Mouse (Mus musculus) spleen, adult 18-20 months (tissue): ENCODE results near the gene Dpm2.
A peak's percentile ranks its signal among the peaks of the same experiment; 100 is the strongest.

ENCODE experiments used
- DNase-seq, 2 experiments: peaks; one replicate each; pipeline ENCODE4 v3.0.0; 2022; ENCODE audit warnings: mixed read lengths in 2 of 2

Dpm2 gene

GRCm38 (mm10) chr2:32547380-32547779 lies 23.3 kb upstream of the Dpm2 start:
- no peak for DNase-seq

GRCm38 (mm10) chr2:32547964-32548739 lies 22.5 kb upstream of the Dpm2 start:
- no peak for DNase-seq

- DNase-seq, result no peak
These were observed 21.5 kb upstream of the Dpm2 start for GRCm38 (mm10) chr2:32549171-32549570.

- DNase-seq, result no peak
These were observed 20.9 kb upstream of the Dpm2 start for GRCm38 (mm10) chr2:32549764-32550163.

- no peak for DNase-seq
These were observed 19.4 kb upstream of the Dpm2 start for GRCm38 (mm10) chr2:32551236-32551635.

- DNase-seq, result no peak
These were observed 17.0 kb upstream of the Dpm2 start for GRCm38 (mm10) chr2:32553592-32554148.

GRCm38 (mm10) chr2:32555484-32555883 lies 15.2 kb upstream of the Dpm2 start:
- no peak for DNase-seq

GRCm38 (mm10) chr2:32556019-32556418 lies 14.6 kb upstream of the Dpm2 start:
- no peak for DNase-seq

GRCm38 (mm10) chr2:32559570-32559969 lies 11.1 kb upstream of the Dpm2 start:
- no peak for DNase-seq

GRCm38 (mm10) chr2:32566536-32567063 lies 4.1 kb upstream of the Dpm2 start:
- peak; percentile 37 to 65 for DNase-seq

- DNase-seq, result no peak
These were observed 2.5 kb upstream of the Dpm2 start for GRCm38 (mm10) chr2:32568149-32568548.

- DNase-seq, result no peak
These were observed 1.7 kb upstream of the Dpm2 start for GRCm38 (mm10) chr2:32568941-32569340.

- no peak for DNase-seq
These were observed 1.5 kb downstream of the Dpm2 start for GRCm38 (mm10) chr2:32572196-32572595.

- no peak for DNase-seq
These were observed 3.8 kb downstream of the Dpm2 start, which contains the start of gene Pip5kl1 for GRCm38 (mm10) chr2:32574497-32574896. Gene Pip5kl1, plus strand, starts transcription at chr2:32574797.

GRCm38 (mm10) chr2:32574901-32575585 lies 4.4 kb downstream of the Dpm2 start:
- DNase-seq, result peak; percentile 38 to 67

- DNase-seq, result no peak
These were observed 5.0 kb downstream of the Dpm2 start, which contains the start of gene 9430097D07Rik for GRCm38 (mm10) chr2:32575586-32576160. Gene 9430097D07Rik, minus strand, starts transcription at chr2:32575684.

GRCm38 (mm10) chr2:32576532-32576931 lies 5.9 kb downstream of the Dpm2 start:
- DNase-seq, result no peak

- no peak for DNase-seq
These were observed 7.7 kb downstream of the Dpm2 start for GRCm38 (mm10) chr2:32578146-32579046.

- no peak for DNase-seq
These were observed 10.9 kb downstream of the Dpm2 start for GRCm38 (mm10) chr2:32581450-32582095.

- peak; percentile 50 to 66 for DNase-seq
These were observed 12.5 kb downstream of the Dpm2 start for GRCm38 (mm10) chr2:32582830-32583799.
